In the genomic region with DNA sequence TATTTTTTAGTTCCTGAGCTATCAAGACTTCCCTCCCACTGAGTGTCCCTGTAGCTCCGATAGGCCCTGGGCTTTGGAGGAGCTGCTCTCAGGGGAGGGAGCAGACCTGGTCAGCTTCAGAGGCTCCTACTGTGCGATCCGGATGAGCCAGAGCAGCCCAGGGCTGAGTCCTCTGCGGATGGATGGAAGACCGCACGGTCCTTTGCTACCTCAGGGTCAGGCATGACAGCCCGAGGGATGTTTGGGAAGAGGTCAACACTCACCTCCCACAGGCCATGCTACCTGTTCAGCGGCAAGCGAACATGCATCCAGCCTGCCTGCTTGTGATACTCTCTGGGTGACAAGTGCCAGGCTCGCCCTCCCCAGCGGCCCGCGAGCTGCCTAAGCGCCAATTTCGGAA, we compare ENCODE assay signal across 11 mouse cellular contexts. TPM values are rescaled to one million over a fixed set of nuclear protein-coding genes. Genes with fewer than 3 reads are reported as not detected.
DNase-seq lines count a peak whose midpoint lies in the region; ATAC-seq lines count a peak whose summit lies in the region.
"Had no signal": no experiment of that assay in that cellular context is flagged by ENCODE, and none has a peak within 500 bp of the region (broad histone marks: within the 10 kb centered on the region; RNA-seq: fewer than 3 reads in every experiment).

No protein-coding gene starts in this region.

- H3K27me3 ChIP-seq in hindbrain, embryonic 16.5 days (replicated peaks; ENCODE audit: control insufficient read depth, insufficient read depth, low read length), result peaks cover 32% of the 10 kb centered on the region
- H3K27me3 ChIP-seq in neural tube, embryonic 14.5 days (ENCODE audit: control insufficient read depth, insufficient read depth, low read length), result peaks cover 45% of the 10 kb centered on the region
- peaks cover 96% of the 10 kb centered on the region for H3K27me3 ChIP-seq in kidney, embryonic 14.5 days (ENCODE audit: control insufficient read depth, insufficient read depth, low read length)

- peak; percentile 69 for DNase-seq in cerebellum, adult 8-10 months
- peak; percentile 56 for DNase-seq in embryo, embryonic 9.5 days (ENCODE audit: extremely low spot score)
- DNase-seq in heart, postnatal 36 days, result no peak
- DNase-seq in adrenal gland, postnatal 25 days, result no peak
- DNase-seq: gastrocnemius, postnatal 36 days; kidney, adult 18-20 months; liver, embryonic 13.5 days had no signal

- ATAC-seq in hindbrain, embryonic 16.5 days, result no peak
- ATAC-seq in neural tube, embryonic 14.5 days (ENCODE audit: low read depth), result no peak
- no peak for ATAC-seq in kidney, embryonic 14.5 days (ENCODE audit: low FRiP score, low TSS enrichment)

- 13% methylated on average over 15 of the region's 15 CpGs for WGBS in hindbrain, embryonic 16.5 days
- 10% methylated on average over 15 of the region's 15 CpGs for WGBS in neural tube, embryonic 14.5 days
- 2% methylated on average over 15 of the region's 15 CpGs for WGBS in kidney, embryonic 14.5 days

- H3K4me1 ChIP-seq in hindbrain, embryonic 16.5 days (ENCODE audit: control insufficient read depth, insufficient read depth, low read depth, low read length), result no peaks in the 10 kb centered on the region
- H3K4me1 ChIP-seq in neural tube, embryonic 14.5 days (ENCODE audit: control insufficient read depth, insufficient read depth, low read length), result no peaks in the 10 kb centered on the region
- no peaks in the 10 kb centered on the region for H3K4me1 ChIP-seq in kidney, embryonic 14.5 days (ENCODE audit: control insufficient read depth, insufficient read depth, low read length)
- H3K4me1 ChIP-seq: liver, embryonic 13.5 days had no signal

- no peaks in the 10 kb centered on the region for H3K36me3 ChIP-seq in hindbrain, embryonic 16.5 days (ENCODE audit: control insufficient read depth, insufficient read depth, low read length)
- no peaks in the 10 kb centered on the region for H3K36me3 ChIP-seq in neural tube, embryonic 14.5 days (ENCODE audit: control insufficient read depth, insufficient read depth, low read length)
- H3K36me3 ChIP-seq in kidney, embryonic 14.5 days (ENCODE audit: control insufficient read depth, insufficient read depth, low read length), result no peaks in the 10 kb centered on the region
- H3K36me3 ChIP-seq: liver, embryonic 13.5 days had no signal

- H3K4me2 ChIP-seq in hindbrain, embryonic 16.5 days (ENCODE audit: low read length), result peak overlapping the region; percentile 56
- H3K4me2 ChIP-seq in neural tube, embryonic 14.5 days (ENCODE audit: low read depth, low read length), result peak overlapping the region; percentile 39; the same call in 1 of the 2 replicates
- no peak overlapping the region for H3K4me2 ChIP-seq in kidney, embryonic 14.5 days (replicated peaks; ENCODE audit: low read depth, low read length)
- H3K4me2 ChIP-seq: liver, embryonic 13.5 days had no signal

- intact Hi-C loops in heart, postnatal 36 days (cut with DNase I), result no loop called here

- peak overlapping the region; percentile 37 for H3K4me3 ChIP-seq in hindbrain, embryonic 16.5 days (ENCODE audit: low read length)
- peak overlapping the region; percentile 46; the same call in 1 of the 2 replicates for H3K4me3 ChIP-seq in neural tube, embryonic 14.5 days (ENCODE audit: low read depth, low read length)
- no peak overlapping the region for H3K4me3 ChIP-seq in kidney, embryonic 14.5 days (ENCODE audit: low read length)
- H3K4me3 ChIP-seq: liver, embryonic 13.5 days had no signal

- peak overlapping the region; percentile 71 for H3K27ac ChIP-seq in hindbrain, embryonic 16.5 days (ENCODE audit: low read depth, low read length)
- peak overlapping the region; percentile 56 for H3K27ac ChIP-seq in neural tube, embryonic 14.5 days (ENCODE audit: low read depth, low read length)
- no peak overlapping the region for H3K27ac ChIP-seq in kidney, embryonic 14.5 days (ENCODE audit: low read depth, low read length)
- H3K27ac ChIP-seq: liver, embryonic 13.5 days had no signal

- H3K9me3 ChIP-seq in hindbrain, embryonic 16.5 days (ENCODE audit: control insufficient read depth, low read length), result no peaks in the 10 kb centered on the region
- H3K9me3 ChIP-seq in neural tube, embryonic 14.5 days (ENCODE audit: control insufficient read depth, low read length), result no peaks in the 10 kb centered on the region
- no peaks in the 10 kb centered on the region for H3K9me3 ChIP-seq in kidney, embryonic 14.5 days (ENCODE audit: control insufficient read depth, low read length)
- H3K9me3 ChIP-seq: liver, embryonic 13.5 days had no signal

- H3K9ac ChIP-seq in hindbrain, embryonic 16.5 days (ENCODE audit: low read depth, low read length), result peak overlapping the region; percentile 67
- peak overlapping the region; percentile 49; the same call in 1 of the 2 replicates for H3K9ac ChIP-seq in neural tube, embryonic 14.5 days (replicated peaks; ENCODE audit: low read depth, low read length)
- H3K9ac ChIP-seq in kidney, embryonic 14.5 days (ENCODE audit: low read depth, low read length), result no peak overlapping the region
- H3K9ac ChIP-seq: liver, embryonic 13.5 days had no signal

RNA-seq across cellular contexts. Expression of a gene that starts 5.9 kb away (rescaled TPM):
- polyA plus RNA-seq in hindbrain, embryonic 16.5 days (2015; fragmentation: Nextera tagmentation; extraction: Ambion mirVana), result 7.3 and 7.8 TPM in 2 replicates
- polyA plus RNA-seq in neural tube, embryonic 14.5 days (2014; fragmentation: Nextera tagmentation; extraction: Ambion mirVana), result 6.5 and 9.4 TPM in 2 replicates
- not detected for total RNA-seq in heart, postnatal 36 days (2021)
- not detected in 2 replicates for polyA plus RNA-seq in kidney, embryonic 14.5 days (2014; fragmentation: Nextera tagmentation; extraction: Ambion mirVana)
- not detected in 2 replicates for total RNA-seq in adrenal gland, postnatal 25 days (2021)
- total RNA-seq: gastrocnemius, postnatal 36 days had no signal
- polyA plus RNA-seq: liver, embryonic 13.5 days; stomach, embryonic 16.5 days had no signal

RNA-seq across cellular contexts. Expression of a gene that starts 9.2 kb away (rescaled TPM):
- 0.80 and 0.84 TPM in 2 replicates for polyA plus RNA-seq in hindbrain, embryonic 16.5 days (2015; fragmentation: Nextera tagmentation; extraction: Ambion mirVana)
- 0.35 and 0.45 TPM in 2 replicates for polyA plus RNA-seq in neural tube, embryonic 14.5 days (2014; fragmentation: Nextera tagmentation; extraction: Ambion mirVana)
- total RNA-seq in heart, postnatal 36 days (2021), result not detected
- not detected in 2 replicates for polyA plus RNA-seq in kidney, embryonic 14.5 days (2014; fragmentation: Nextera tagmentation; extraction: Ambion mirVana)
- not detected in 2 replicates for total RNA-seq in adrenal gland, postnatal 25 days (2021)
- total RNA-seq: gastrocnemius, postnatal 36 days had no signal
- polyA plus RNA-seq: liver, embryonic 13.5 days; stomach, embryonic 16.5 days had no signal

RNA-seq across cellular contexts. Expression of a gene that starts 15.7 kb away (rescaled TPM):
- polyA plus RNA-seq in hindbrain, embryonic 16.5 days (2015; fragmentation: Nextera tagmentation; extraction: Ambion mirVana), result 14.9 and 15.2 TPM in 2 replicates
- polyA plus RNA-seq in neural tube, embryonic 14.5 days (2014; fragmentation: Nextera tagmentation; extraction: Ambion mirVana), result 7.8 and 7.9 TPM in 2 replicates
- total RNA-seq in heart, postnatal 36 days (2021), result not detected
- polyA plus RNA-seq in kidney, embryonic 14.5 days (2014; fragmentation: Nextera tagmentation; extraction: Ambion mirVana), result 0.07 and 0.10 TPM in 2 replicates
- total RNA-seq in adrenal gland, postnatal 25 days (2021), result not detected in 2 replicates
- total RNA-seq: gastrocnemius, postnatal 36 days had no signal
- polyA plus RNA-seq: stomach, embryonic 16.5 days had no signal

RNA-seq across cellular contexts. Expression of a gene that starts 30.3 kb away (rescaled TPM):
- 1.8 and 2.1 TPM in 2 replicates for polyA plus RNA-seq in hindbrain, embryonic 16.5 days (2015; fragmentation: Nextera tagmentation; extraction: Ambion mirVana)
- 0.27 and 0.81 TPM in 2 replicates for polyA plus RNA-seq in neural tube, embryonic 14.5 days (2014; fragmentation: Nextera tagmentation; extraction: Ambion mirVana)
- not detected for total RNA-seq in heart, postnatal 36 days (2021)
- not detected in 2 replicates for polyA plus RNA-seq in kidney, embryonic 14.5 days (2014; fragmentation: Nextera tagmentation; extraction: Ambion mirVana)
- total RNA-seq in adrenal gland, postnatal 25 days (2021), result not detected in 2 replicates
- total RNA-seq: gastrocnemius, postnatal 36 days had no signal
- polyA plus RNA-seq: liver, embryonic 13.5 days; stomach, embryonic 16.5 days had no signal

RNA-seq across cellular contexts. Expression of a gene that starts 52.9 kb away (rescaled TPM):
- 31.1 and 33.3 TPM in 2 replicates for polyA plus RNA-seq in hindbrain, embryonic 16.5 days (2015; fragmentation: Nextera tagmentation; extraction: Ambion mirVana)
- polyA plus RNA-seq in neural tube, embryonic 14.5 days (2014; fragmentation: Nextera tagmentation; extraction: Ambion mirVana), result 27.7 and 29.4 TPM in 2 replicates
- 10 to 100 TPM; 89.7 to 93.4 TPM for total RNA-seq in heart, postnatal 36 days (2021)
- 15.3 and 20.5 TPM in 2 replicates for polyA plus RNA-seq in kidney, embryonic 14.5 days (2014; fragmentation: Nextera tagmentation; extraction: Ambion mirVana)
- total RNA-seq in adrenal gland, postnatal 25 days (2021), result 133 and 175 TPM in 2 replicates

Comparison
In these comparisons a context has a peak if more than half of its experiments do, and no peak if none do; other contexts are left out.
1. DNase-seq: peak in cerebellum, adult 8-10 months (single experiment) and embryo, embryonic 9.5 days (single experiment); none in heart, postnatal 36 days (0 of 2) and adrenal gland, postnatal 25 days (single experiment).